Mouse (Mus musculus): ENCODE results near the gene Mecp2.

- no peak for TF ChIP-seq TCF12 (IDR thresholded peaks at IDR 0.05; ENCODE audit: insufficient read depth, poor library complexity, severe bottlenecking)
- TF ChIP-seq POLR2A (IDR thresholded peaks at IDR 0.05; ENCODE audit: insufficient read length, low read depth): no peak
- no peak for TF ChIP-seq MAX (IDR thresholded peaks at IDR 0.05; ENCODE audit: low read depth)
- TF ChIP-seq E2F4 (IDR thresholded peaks at IDR 0.05; ENCODE audit: insufficient read depth): no peak
- TF ChIP-seq POLR2AphosphoS2 (IDR thresholded peaks at IDR 0.05; ENCODE audit: insufficient read length, low read depth): no peak
- no peak for TF ChIP-seq TCF3 (IDR thresholded peaks at IDR 0.05; ENCODE audit: insufficient read length, low read depth)
- TF ChIP-seq SRF (IDR thresholded peaks at IDR 0.05; ENCODE audit: control insufficient read depth, insufficient read length, low read depth): no peak
- peak in 2 of 3 experiments; percentile 28 to 61 for TF ChIP-seq MYOG (IDR thresholded peaks at IDR 0.05; ENCODE audit: control insufficient read depth in 1 of 3, insufficient read depth in 1 of 3, insufficient read length in 2 of 3, low read depth in 2 of 3)
- TF ChIP-seq MYOD1 (IDR thresholded peaks at IDR 0.05; ENCODE audit: control insufficient read depth in 1 of 3, insufficient read length in 2 of 3, low read depth in 2 of 3): peak in 2 of 3 experiments; percentile 42 to 60
Observed at GRCm38 (mm10) chrX:74067891-74068290, 67.3 kb downstream of the Mecp2 start.

All from myocyte (in vitro differentiated cells).